Mouse (Mus musculus) midbrain, embryonic 12.5 days (tissue): ENCODE measurements at regions not wholly inside any gene's neighbourhood (a gene's known extent, or its start where the extent isn't known, plus 50 kb on each side); places are given as distances from the start of the nearest gene placed in this dataset. TPM values are rescaled to one million over a fixed set of nuclear protein-coding genes. Genes with fewer than 3 reads are reported as not detected.
A peak's percentile ranks its signal among the peaks of the same experiment; 100 is the strongest.

Experiments
- ATAC-seq: fragments of 200-750 bp; cut with Nextera tagmentation; 2 replicates; pipeline ENCODE4 v1.8.0; 2017; ENCODE audit warnings: low read depth, moderate TSS enrichment, moderate library complexity; ENCODE audit not compliant: low FRiP score
- H3K27ac ChIP-seq: fragments of 300-500 bp; sonication (generic); replicated peaks from 2 replicates; pipeline ENCODE4 v1.5.1; 2016; ENCODE audit warnings: mild to moderate bottlenecking
- H3K27me3 ChIP-seq: fragments of 300-500 bp; sonication (generic); 2 replicates; pipeline ENCODE4 v1.6.1; 2016; ENCODE audit warnings: mild to moderate bottlenecking
- H3K36me3 ChIP-seq: fragments of 300-500 bp; sonication (generic); 2 replicates; pipeline ENCODE4 v1.6.1; 2016
- H3K4me1 ChIP-seq: fragments of 300-500 bp; sonication (generic); 2 replicates; pipeline ENCODE4 v1.6.1; 2016
- H3K4me2 ChIP-seq: fragments of 300-500 bp; sonication (generic); replicated peaks from 2 replicates; pipeline ENCODE4 v1.6.1; 2016; ENCODE audit warnings: mild to moderate bottlenecking, moderate library complexity
- H3K4me3 ChIP-seq: fragments of 300-500 bp; sonication (generic); 2 replicates; pipeline ENCODE4 v1.5.1; 2016; ENCODE audit warnings: mild to moderate bottlenecking
- H3K9ac ChIP-seq: fragments of 300-500 bp; sonication (generic); replicated peaks from 2 replicates; pipeline ENCODE4 v1.6.1; 2016; ENCODE audit warnings: mild to moderate bottlenecking, moderate library complexity
- H3K9me3 ChIP-seq: fragments of 300-500 bp; sonication (generic); 2 replicates; pipeline ENCODE4 v1.6.1; 2016; ENCODE audit warnings: mild to moderate bottlenecking
- WGBS: fragments of 180-500 bp; shearing (Covaris S2); methylation state at CpG from one replicate; pipeline ENCODE4 v1.1.7; 2016; 5-methylcytosine and 5-hydroxymethylcytosine counted together
- microRNA counts: library from miRNA; unstranded; fragments of <30 nt; microRNA quantifications from one replicate; lab custom pipeline; 2017
- microRNA-seq: library from miRNA; unstranded; fragments of <30 nt; microRNA quantifications from one replicate; pipeline ENCODE4, GENCODE M21; 2017

- Histone ChIP-seq H3K27ac (no peak overlapping the region), H3K4me3 (no peak overlapping the region), H3K36me3 (no peaks in the 10 kb centered on the region), H3K9me3 (no peaks in the 10 kb centered on the region), H3K27me3 (peaks cover 47% of the 10 kb centered on the region), H3K9ac (no peak overlapping the region), H3K4me1 (peaks cover 18% of the 10 kb centered on the region), H3K4me2 (no peak overlapping the region)
- ATAC-seq = no peak
- WGBS = 53% methylated on average over 3 of the region's 3 CpGs
Observed at GRCm38 (mm10) chr2:94236479-94236878, 78.7 kb upstream of the Hsd17b12 start.

- Histone ChIP-seq H3K4me3 (no peak overlapping the region), H3K4me2 (no peak overlapping the region), H3K9me3 (no peaks in the 10 kb centered on the region), H3K36me3 (no peaks in the 10 kb centered on the region), H3K9ac (no peak overlapping the region), H3K4me1 (no peaks in the 10 kb centered on the region), H3K27me3 (peaks cover 18% of the 10 kb centered on the region), H3K27ac (no peak overlapping the region)
- ATAC-seq = no peak
- WGBS = 92% methylated on average over 7 of the region's 7 CpGs
Observed at GRCm38 (mm10) chr2:94233597-94233996, 75.8 kb upstream of the Hsd17b12 start.

- Histone ChIP-seq H3K4me2 (no peak overlapping the region), H3K9ac (no peak overlapping the region), H3K9me3 (no peaks in the 10 kb centered on the region), H3K27me3 (no peaks in the 10 kb centered on the region), H3K4me1 (no peaks in the 10 kb centered on the region), H3K27ac (no peak overlapping the region), H3K4me3 (no peak overlapping the region), H3K36me3 (no peaks in the 10 kb centered on the region)
- no peak for ATAC-seq
- 84% methylated on average over 5 of the region's 5 CpGs for WGBS
Observed at GRCm38 (mm10) chr2:94219421-94219820, 61.7 kb upstream of the Hsd17b12 start.

DNA sequence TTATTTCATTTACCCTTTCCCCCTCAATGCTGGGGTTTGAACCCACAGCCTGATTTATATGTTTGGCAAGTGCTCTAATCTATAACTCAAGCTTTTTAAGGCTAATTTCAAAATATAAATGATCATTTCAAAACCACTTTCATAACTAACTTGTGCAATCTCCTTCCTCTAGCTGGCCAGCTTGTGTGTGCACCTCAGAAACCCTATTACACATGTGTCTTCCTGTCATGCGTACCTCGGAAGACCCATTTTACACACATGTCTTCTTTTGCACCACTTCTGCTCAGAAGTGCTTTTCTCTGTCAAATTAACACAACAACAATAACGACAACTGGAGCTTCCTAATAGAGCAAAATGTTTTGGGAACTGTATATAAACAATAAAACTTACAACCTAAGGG is 59.7 kb upstream of the Hsd17b12 start:
- no peak overlapping the region for H3K9ac ChIP-seq
- H3K36me3 ChIP-seq = no peaks in the 10 kb centered on the region
- no peaks in the 10 kb centered on the region for H3K27me3 ChIP-seq
- no peak overlapping the region for H3K4me3 ChIP-seq
- H3K4me2 ChIP-seq = no peak overlapping the region
- no peaks in the 10 kb centered on the region for H3K4me1 ChIP-seq
- H3K27ac ChIP-seq = no peak overlapping the region
- 95% methylated on average over 3 of the region's 3 CpGs for WGBS
- ATAC-seq = no peak
- no peaks in the 10 kb centered on the region for H3K9me3 ChIP-seq

DNA sequence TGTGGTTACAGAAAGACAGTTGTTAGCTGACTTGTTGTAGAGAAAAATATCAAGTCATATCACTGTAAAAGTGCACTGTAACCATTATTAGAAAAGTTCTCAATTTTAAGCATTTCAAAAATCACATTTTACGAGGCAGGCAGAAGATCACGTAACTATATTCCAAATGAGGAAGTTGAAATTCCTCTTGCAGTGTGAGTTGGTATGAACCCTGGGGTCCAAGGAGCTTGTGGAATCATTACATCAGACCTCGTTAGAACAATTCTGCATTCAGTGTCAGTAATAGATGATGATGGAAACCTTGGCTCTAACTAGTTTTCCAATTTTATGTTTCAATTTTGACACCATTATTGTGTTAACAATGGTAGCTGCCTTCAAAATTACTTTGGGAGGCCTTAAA is 57.7 kb upstream of the Hsd17b12 start:
- ATAC-seq = no peak
- Histone ChIP-seq H3K27ac (no peak overlapping the region), H3K4me1 (no peaks in the 10 kb centered on the region), H3K27me3 (no peaks in the 10 kb centered on the region), H3K4me2 (no peak overlapping the region), H3K9me3 (no peaks in the 10 kb centered on the region), H3K4me3 (no peak overlapping the region), H3K9ac (no peak overlapping the region), H3K36me3 (no peaks in the 10 kb centered on the region)
- WGBS = 84% methylated on average over 3 of the region's 3 CpGs

MicroRNAs in the stretch of these regions (microRNA counts, 519-probe panel; counts per million panel counts)
- microRNA mmu-miR-129-3p (lab: Ali Mortazavi, UCI) (4,141 counts per million, percentile 26 among the panel's probes with 10 or more counts), microRNA mmu-miR-129-5p (lab: Ali Mortazavi, UCI) (not detected)

Small RNAs in the stretch of these regions (microRNA-seq; reads per million reads assigned to microRNA genes)
- 0.70 reads per million for gene Mir129-2
- gene Mir129b = not detected
